Mouse (Mus musculus) kidney, postnatal 4 days (tissue): ENCODE measurements around the gene Zbtb41.
"Not testable (repeated sequence)": the region's sequence is repeated elsewhere in the genome, so short reads cannot be mapped to it uniquely, and the experiment has no call there.

Source experiments
- DNase-seq, 2 experiments: peaks; one replicate each; pipeline ENCODE4 v3.0.0; 2021; ENCODE audit warnings: mixed read lengths in 2 of 2

Gene Zbtb41

DNA sequence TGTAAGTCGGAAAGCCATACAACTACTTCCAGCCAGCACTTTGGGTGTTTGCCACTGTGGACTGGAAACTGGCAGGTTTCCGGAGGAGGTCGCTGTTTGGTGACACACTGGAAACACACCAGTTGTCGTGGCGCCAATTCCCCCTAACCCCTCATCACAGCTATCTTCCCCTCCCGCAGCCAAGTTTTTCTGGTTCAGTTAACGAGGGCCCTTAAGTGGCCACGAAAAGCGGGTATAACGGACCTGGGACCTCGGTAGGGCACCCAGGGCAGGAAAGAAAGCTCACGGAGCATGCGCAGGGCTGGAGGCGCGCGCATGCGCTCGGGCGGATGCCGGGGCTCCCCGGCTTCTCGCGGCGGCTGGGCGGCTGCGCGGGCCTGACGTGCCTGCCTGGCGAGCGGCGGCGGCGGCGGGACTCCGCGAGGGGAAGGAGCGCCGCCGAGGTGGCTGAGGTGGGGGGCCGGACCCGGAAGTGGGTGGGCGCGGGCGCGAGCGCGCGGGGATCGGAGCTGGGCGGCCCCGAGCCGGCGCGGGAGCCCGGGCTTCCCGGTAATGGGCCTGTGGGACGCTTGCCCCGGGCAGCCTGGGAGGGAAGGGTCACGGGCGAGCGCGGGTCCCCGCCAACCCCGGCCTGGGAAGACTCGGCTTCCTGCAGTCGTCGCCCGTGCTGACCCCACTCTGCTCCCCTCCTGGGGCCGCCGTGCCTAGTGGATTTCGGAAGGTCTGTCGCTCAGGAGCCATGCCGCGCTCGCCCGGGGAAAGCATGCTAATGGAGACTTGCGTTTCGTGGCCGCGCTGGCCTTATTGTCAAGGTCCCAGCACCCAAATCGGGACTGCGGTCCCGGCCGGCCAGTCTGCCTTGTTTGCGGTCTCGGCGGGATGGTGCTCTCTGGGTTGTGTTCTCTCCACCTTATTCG lies at the start of gene Zbtb41:
TSS of gene Zbtb41 (plus strand) at position 414 of the 917 bp plus-strand sequence.
- peak; percentile 88 to 93 for DNase-seq

DNA sequence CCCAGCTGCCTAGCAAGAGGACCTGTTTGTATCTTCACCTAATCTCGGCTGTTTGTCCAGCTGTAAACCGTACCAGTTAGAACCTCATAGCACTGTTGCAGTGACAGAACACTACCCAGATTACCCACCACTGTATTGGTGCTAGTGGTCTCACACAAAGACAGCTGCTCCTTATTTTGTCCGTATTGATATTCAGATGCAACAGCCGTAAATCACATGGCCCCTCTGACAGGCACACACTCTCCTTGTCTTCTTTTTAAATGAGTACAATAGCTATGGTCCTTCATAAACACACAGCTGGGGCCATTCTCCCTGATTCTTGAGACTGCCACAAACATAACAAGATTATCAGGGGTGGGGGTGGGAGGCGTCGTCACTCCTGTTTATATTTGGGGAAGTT lies 46.2 kb upstream of the Zbtb41 start:
- no peak for DNase-seq

DNA sequence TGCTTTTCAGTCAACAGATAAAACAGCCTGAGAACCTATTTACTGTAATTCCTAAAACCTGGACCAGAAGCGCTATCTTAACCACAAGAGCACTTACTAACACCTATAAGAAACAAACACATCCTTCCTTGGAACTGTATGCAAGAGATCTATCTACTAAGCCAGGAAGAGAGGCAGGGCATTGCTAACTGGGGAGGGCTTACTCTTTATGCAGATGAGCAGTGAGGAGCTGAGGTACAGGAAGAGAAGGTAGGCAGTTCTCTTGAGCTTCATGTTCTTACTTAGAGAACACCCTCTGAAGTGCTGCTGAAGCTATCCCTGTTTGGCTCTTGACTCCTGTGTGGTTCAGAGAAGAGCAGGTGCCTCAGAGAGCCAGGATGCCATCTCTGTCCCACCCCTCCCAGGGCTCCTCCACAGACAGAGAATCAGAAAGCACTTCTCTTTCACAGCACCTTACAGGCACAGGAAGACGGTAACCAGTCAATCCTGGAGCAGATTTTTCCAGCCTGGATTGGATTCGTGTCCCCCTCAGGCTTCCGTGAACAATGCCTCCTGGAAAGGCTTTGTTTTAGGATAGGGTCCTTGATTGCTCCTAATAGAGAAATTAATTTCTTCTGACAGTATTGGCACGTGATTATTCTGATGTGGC lies 45.3 kb upstream of the Zbtb41 start, which contains the start of gene Crb1:
TSS of gene Crb1 (minus strand) at position 463 of the 649 bp plus-strand sequence.
- peak; percentile 23 to 27 for DNase-seq

DNA sequence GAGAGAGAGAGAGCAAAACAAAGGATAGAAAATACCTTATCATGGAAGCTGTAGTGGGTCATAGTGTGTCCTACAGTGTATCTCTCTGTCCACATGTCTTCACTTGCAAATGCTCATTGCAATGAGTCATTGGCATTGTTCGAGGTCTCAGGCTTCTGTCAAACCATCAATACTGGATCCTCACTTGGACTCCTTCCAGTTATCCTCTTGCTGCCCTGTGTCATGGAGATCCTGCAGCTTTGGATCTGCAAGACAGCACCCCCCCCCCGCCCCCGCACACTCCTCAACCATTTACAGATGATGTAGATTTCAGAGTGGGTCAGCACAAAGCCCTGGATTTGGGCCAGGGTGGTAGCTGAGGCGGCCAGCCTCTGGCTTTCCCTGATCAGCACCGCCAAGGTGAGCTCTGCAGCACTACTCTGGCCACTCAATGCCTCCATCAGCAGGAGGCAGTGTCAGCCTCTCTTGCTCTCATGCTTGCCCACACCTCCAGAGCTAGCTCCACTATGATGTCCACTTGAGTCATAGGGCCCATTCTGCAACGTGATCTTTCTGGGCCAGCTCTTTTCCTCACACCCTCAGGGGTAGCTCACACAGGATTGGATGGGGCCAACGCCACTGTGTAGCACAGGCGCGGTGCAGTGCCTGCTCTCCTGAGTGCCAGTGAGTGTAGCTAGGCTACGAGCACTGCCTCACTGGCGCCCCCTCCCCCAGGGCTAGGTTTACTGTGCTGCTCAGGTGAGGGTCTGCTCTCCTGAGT lies 43.0 kb upstream of the Zbtb41 start:
- peak; percentile 7 to 15 for DNase-seq

DNA sequence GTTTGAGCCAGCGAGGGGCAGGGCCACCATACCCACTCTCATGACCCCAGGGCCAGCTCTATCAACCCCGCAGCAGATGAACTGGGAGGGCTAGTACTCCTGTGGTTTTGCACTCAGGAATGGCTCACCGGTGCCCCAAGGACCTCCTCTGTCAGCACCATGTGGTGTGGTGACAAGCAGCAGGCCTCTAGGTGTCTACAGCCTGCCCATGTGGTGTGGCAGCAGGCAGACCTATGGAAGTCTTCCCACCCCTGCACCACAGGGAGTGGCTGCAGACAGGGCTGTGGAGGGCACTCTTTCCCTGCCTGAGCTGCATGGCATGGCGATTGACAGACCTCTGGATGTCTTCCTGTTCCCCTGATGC lies 42.5 kb upstream of the Zbtb41 start:
- DNase-seq, result no peak

DNA sequence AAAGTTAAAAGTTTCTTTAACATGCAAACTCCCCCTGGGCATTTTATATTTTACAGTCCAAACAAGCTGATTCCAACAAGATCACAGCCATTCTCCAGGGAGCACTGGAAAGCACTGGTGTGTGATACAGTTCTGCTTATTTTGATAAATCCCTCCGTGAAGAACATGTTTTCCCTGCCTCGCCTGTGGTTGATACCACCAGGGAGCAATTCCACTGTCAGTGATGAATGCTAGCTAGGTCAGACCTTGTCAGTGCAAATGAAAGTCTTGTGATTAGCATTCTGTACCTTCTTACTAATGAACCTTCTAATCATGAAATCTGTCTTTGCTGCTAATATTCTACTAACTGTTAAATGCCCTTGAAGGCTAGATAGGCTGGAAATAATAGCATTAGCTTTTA lies 30.3 kb upstream of the Zbtb41 start:
- DNase-seq, result no peak

DNA sequence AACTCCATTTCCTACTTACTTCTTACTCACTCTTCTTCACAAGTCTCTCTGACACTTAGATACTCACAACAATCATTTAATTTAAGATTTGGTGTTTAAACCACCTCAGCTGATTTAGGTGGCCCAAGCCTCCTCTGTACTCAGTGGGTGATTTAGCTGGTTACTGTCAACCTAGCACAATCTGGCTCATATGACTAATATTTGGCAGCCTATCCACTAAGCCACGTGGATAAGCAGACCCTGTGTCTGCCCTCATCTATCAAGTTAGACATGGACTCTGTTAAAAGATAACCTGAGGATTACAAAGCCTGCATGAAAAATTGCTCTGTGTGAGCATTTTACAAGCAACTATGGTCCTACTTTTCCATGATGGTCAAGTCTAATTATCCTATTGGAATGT lies 25.5 kb upstream of the Zbtb41 start:
- no peak for DNase-seq

DNA sequence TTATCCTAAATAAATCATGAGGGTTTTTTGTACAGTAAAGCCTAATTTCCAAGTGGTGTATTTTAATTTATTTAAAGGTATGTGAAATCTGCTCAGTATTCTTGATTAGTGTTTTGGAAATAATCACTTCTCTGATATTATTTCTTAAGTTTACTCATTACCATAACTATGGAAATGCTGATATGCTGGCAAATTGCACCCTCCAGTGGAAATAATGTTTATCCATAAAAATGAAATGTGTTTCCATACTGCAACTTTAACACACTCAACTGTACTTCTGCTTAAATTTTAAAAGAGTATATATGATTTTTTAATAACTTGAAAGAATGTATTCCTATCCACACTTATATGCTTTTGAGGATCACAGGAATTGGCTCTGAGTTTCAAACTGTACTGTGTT lies 16.3 kb upstream of the Zbtb41 start:
- DNase-seq, result no peak

DNA sequence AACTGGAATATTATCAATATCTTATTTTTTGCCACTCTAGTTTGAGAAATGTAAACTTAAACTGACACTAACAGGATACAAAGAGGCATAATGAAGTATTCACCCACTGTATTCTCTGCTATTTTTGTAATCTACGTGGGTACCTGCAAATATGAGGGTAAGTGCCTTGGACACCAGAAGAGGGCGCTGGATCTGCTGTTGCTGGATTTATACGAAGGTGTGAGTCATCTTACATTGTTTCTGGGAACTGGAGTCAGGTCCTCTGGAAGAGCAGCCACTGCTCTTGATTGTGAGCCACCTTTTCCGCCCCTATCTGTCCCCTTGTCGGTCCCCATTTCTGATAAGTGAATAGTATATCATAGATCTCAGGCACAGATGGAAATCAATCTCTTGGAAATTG lies 14.4 kb upstream of the Zbtb41 start:
- no peak for DNase-seq

DNA sequence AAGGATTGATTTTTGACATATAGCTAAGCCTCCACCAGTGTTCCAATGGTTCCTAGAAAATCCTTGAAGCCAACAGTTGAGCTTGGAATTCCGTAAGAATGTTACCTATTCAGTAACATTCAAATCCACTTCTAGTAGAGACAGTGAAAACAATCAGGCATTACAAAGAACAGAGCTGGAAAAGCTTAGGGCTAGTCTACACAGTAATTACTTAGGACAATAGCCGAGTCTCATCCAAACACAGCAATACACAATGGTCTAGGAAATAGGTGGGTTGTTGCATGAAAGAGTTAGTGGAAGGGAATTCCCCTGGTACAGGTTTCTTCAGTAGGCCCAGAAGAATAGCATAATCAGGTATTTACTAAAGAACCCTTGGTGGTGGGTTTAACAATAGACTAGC lies 9.7 kb upstream of the Zbtb41 start:
- not testable (repeated sequence) for DNase-seq

DNA sequence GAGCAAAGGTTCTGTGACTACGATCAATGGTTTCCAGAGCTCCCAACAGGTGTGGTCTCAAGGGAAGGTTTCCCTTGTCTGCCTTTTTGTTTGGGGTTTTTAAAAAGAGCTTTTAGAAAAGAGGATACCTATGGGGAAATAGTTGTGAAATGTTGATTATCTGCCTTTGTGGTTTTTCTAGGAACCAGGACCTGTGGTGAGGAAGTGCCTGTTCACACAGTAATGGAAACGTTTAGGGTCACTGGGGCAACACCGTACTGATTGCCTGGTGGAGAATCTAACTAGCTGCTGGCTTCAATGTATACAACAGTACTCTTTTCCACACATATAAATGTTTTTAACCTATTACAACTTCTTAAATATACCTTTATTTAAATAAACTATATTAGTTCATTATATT lies 8.6 kb upstream of the Zbtb41 start:
- no peak for DNase-seq

DNA sequence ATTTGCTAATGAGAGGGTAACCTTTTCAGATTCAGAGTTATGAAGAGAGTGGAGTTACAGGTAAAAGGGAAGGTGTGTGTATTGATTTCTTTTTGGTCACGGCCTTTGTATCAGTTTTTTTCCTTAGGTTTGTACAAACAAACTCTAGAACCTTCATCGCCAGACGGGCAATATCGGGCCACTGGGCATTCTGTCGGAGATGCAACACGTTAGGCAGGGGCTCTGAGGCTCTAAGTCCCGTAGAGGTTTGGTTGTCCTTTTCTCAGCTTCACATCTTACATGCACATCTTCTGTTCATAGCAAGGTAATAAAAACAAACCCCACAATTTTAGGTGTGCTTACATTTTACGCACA lies 590 bp upstream of the Zbtb41 start:
- no peak for DNase-seq

DNA sequence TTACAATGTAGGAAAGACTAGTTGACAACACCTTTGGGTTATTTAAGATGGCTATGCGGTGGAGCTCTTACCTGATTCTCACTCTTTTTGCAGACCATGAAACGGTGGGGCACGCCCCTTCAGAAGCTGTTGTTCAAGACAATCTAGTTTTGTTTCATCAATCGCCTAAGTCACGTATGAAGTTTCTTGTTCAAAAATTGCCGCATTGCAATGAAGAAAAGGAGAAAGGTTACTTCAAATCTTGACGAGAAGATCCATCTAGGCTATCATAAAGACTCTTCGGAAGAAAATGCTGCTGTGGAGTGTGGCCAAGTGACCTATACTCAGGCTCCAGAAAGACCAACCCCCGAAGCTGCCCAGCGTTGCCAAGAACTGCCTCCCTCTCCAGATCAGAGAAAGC lies 853 bp downstream of the Zbtb41 start:
- peak; percentile 42 to 48 for DNase-seq

DNA sequence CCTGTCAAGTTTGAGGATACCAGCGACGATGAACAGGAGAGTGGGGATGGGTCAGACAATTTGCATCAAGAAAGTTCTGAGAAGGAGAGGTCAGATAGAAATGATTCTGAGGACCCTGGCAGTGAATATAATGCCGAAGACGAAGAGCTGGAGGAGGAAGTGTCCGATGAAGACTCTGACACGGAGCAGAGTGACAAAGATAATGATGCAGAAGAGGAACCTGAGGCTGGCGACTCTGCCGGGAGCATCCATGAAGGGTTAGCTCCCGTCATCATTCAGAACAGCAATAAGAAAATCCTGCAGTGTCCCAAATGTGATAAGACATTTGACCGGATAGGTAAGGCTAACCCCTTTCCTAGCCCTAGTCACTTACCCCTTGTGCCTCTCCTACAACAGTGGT lies 1.8 kb downstream of the Zbtb41 start:
- no peak for DNase-seq

DNA sequence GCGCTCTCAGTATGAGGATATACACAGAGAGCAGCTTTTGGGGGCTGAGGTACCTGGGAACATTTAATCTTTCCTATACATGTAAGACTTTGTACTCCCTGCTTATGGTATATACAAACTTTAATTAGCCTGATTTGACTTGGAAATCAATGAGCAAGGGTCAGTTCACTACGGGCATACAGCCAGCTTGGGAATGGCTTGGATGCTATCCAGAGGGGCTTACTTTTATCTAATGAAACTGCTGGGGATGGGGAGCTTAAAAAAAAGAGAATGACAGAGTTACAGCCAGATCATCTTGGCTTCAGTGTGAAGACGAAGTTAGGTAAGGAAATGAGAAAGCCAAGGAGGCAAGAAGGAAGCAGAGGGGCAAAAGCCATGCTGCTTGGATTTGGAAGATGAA lies 2.9 kb downstream of the Zbtb41 start:
- DNase-seq, result peak; percentile 8 to 11

DNA sequence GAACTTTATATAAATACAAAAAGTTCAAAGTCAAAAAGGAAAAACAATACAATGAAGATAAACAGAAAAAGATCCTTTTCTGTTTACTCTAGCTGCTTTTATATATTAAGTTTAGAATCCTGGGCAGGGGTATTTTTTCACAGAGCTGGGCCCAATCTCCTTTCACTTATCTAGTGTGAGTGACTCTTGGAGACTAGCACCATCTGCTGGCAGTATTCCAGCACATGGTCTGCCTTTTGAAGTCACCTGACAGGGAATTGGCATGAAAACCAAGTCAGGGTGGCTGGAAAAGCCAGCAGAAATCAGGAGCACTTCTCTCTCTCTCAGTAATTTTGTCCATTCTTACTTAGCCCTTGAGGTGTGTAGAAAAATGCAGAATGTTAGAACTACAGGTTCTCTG lies 16.3 kb downstream of the Zbtb41 start:
- DNase-seq, result peak; percentile 41 to 69

DNA sequence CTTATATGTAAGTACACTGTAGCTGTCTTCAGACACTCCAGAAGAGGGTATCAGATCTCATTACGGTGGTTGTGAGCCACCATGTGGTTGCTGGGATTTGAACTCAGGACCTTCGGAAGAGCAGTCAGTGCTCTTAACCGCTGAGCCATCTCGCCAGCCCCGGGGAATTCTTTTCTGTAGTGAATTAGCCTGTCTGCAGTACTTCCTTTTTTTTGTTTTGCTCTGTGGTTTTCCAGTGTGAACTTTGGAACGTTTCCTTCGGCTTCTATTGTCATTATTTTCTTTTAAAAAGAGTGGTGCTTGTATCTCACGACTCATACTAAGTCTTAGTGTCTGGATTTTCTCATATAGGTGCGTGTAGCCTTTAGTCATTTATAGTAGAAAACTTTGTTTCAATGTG lies 21.0 kb downstream of the Zbtb41 start:
- not testable (repeated sequence) for DNase-seq

DNA sequence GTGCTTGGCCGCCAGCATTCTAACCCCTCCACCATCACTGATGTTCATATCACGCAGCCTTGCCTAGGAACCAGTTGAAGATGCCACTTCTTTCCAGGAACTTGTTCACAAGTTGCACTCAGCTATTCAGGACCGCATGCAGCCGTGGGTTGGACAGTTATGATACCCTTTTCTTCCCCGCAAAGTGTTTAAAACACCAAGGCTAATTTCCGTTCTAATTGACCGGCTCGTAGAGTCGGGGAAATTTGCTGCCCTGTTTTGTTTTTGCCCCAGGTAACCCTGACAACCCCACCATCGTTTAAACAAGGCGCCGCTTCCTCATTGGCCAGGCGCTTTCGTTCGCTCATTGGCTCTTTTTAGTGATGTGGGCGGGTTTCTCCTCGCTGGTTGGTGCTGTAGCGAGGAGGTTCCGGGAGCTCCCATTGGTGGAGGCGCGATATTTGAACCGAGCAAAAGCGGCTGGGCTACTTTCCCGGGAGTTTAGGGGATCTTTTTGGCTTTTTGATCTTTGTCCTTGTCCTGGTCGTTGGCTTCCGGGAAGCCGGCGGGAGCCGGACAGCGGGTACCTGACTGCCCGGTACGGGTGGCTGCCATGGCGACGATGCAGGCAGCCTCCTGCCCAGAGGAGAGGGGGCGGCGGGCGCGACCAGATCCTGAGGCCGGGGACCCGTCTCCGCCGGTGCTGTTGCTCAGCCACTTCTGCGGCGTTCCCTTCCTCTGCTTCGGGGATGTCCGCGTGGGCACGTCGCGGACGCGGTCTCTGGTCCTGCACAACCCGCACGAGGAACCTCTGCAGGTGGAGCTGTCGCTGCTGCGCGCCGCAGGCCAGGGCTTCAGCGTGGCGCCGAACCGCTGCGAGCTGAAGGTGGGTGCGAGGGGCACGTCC lies 32.5 kb downstream of the Zbtb41 start, which contains the start of gene Aspm:
TSS of gene Aspm (plus strand) at position 433 of the 886 bp plus-strand sequence.
- peak; percentile 90 to 94 for DNase-seq

DNA sequence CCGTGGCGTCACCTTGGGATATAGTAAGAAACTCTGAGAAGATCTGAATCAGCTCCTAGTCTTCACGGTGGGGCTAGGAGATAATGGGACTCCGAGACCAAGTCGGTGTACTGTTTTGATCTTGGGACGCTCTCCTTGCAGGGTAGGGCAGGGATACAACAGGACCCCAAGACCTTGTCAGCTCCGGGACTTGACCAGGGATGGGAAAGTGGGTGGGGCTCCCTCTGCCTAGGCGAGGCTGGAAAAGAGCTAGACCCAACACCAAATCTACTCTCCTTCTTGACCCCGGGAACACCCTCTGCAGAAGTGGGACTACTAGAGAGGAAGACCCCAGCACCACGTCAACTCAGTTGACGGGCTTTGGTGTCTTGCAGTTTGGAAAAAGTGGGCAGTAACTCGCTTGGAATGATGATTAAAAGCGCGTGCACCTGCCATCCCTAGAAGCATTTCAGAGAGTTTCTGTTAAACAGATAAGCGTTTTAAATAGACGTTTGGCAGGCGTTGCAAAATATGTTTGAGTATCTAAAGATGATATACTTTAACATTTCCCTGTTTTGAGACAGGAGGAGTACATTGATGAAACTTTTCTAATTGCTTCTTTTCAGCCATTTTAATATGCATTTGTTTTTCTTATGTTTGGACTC lies 33.3 kb downstream of the Zbtb41 start:
- DNase-seq, result peak in 1 of 2 experiments; percentile 32

DNA sequence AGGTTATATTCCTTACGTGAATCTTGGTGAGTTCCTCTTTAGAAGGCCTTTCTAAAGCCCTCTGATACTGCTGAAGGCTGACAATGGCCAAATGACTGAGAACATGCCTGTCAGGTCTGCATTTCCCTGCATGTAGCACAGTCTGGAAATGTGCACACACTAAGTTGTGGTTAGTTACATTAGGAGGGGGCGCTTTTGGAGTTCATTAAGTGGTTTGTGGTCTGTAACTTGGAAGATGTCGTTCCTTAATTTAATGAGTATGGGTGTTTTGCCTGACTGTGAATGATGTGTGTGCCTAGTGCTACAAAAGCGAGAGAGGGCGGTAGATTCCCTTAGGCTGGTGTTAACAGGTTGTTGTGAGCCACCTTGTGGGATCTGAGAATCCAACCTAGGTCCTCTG lies 38.7 kb downstream of the Zbtb41 start:
- no peak for DNase-seq

DNA sequence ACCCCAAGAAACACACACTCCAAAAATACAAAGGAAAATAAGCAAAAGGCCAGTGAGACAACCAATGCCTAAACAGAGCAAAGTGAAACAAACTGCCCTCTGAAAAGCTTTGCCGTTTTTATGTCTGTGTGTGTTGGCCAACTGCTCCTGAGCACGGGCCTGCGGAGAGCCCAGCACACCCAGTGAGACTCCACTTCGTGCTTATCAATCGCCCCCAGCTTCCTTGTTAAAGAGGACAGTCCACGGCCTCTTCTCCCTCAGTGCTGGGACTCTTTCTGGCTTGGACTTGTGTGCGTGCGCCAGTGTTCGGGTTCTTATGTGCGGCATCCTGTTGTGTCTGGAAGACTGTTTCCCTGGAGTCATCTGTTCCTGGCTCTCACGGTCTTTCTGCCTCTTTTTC lies 43.8 kb downstream of the Zbtb41 start:
- DNase-seq, result no peak

DNA sequence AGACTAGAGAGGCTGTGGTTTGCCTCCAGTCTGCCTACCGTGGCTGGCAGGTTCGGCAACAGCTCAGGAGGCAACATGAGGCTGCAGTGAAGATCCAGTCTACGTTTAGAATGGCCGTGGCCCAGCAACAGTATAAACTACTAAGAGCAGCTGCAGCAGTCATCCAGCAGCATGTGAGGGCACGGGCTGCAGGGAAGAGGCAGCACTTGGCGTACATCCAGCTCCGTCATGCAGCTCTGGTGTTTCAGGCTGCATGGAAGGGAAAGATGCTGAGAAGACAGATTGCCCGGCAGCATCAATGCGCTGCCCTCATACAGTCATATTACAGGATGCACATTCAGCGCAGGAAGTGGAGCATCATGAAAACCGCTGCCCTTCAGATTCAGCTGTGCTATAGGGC lies 56.8 kb downstream of the Zbtb41 start:
- DNase-seq, result no peak
